Mouse (Mus musculus): ENCODE measurements at regions not wholly inside any gene's neighbourhood (a gene's known extent, or its start where the extent isn't known, plus 50 kb on each side); places are given as distances from the start of the nearest gene placed in this dataset.

GRCm38 (mm10) chr12:45498230-45498629 lies 423.7 kb upstream of the Stxbp6 start:
- no peak for TF ChIP-seq NELFE (IDR thresholded peaks at IDR 0.05; ENCODE audit: low read depth, low read length)
- no peak for TF ChIP-seq BHLHE40 (IDR thresholded peaks at IDR 0.05; ENCODE audit: low read depth, low read length)

Data from CH12.LX (cell line).